Mouse (Mus musculus) kidney, postnatal 4 days (tissue): ENCODE results near the gene Dcun1d4.

Experiments used
- DNase-seq, 2 experiments: peaks; one replicate each; pipeline ENCODE4 v3.0.0; 2021; ENCODE audit warnings: mixed read lengths in 2 of 2

The Dcun1d4 gene

GRCm38 (mm10) chr5:73500867-73501440 lies 20.2 kb downstream of the Dcun1d4 start:
- DNase-seq: peak; percentile 17 to 26

GRCm38 (mm10) chr5:73502422-73502821 lies 21.6 kb downstream of the Dcun1d4 start:
- DNase-seq: no peak

DNA sequence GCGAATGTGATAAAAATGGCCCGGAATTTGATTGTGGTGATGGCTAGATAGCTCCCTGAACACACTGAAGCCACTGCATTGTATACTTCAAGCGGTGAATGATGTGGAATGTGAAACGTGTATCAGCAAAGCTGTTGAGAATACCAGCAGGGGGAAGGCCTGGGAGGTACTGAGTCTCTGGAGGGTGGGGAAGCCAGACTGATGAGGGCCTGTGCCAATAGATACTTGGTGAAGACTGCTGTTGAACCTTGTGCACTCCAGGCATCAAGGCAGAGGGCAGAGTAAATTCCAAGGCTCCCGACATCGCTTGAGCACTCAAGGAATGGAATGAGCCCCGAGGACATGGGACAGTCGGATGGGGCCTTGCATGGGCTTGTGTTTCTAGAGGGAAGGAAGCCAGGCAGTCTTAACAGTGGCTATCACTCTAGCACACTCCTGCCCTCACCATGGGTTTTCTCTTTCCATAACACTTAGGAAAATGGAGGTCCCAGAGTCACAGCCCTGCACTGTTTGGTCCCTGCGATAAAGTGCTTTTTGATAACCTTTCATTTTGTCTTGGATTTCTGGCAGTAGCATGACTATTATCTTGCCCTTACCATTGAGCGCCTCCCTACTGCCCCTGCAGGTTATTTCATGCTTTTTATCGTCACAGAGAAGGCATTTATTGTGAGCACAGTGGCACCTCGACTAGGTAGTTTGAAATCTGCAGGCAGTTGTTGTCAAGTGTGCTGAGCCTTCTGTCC lies 22.4 kb downstream of the Dcun1d4 start:
- DNase-seq: no peak

DNA sequence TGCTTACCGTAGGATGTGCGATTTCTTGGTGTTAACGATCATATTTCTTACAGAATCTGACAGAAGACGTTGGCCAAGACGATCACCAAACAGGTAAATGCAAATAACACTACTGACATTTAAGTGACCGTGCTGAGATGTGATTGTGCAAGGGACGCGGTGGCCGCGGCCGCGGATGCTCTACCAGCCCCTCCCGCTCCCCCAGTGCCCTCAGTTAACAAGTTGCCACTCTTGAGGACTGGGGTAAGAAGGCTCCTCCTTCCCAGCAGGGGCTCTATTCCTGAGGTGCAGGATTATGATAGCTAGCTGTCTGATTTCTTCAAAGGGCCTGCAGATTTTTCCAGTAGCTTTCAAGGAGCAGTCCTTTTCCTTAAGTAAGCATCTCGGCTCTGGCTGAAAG lies 30.3 kb downstream of the Dcun1d4 start:
- no peak for DNase-seq

DNA sequence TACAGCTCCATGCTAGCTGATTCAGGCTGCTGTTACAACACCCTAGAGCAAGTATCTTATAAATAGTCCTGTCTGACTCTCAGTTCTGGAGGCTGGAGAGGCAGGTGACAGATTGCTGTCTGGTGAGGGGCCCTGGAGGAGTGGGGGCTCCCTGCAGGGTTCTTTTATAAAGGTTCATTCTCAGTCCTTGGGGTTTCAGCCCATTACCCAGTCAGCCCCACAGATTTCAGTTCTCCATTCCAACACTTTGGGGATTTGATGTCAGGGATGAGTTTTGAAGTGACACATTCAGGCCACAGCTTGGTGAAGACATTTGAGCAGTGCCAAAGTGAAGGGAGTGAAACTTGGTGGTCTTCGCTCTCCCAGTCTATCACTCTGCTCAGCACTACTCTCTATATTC lies 31.4 kb downstream of the Dcun1d4 start:
- DNase-seq: no peak

GRCm38 (mm10) chr5:73512661-73513060 lies 31.9 kb downstream of the Dcun1d4 start:
- peak; percentile 31 to 50 for DNase-seq

DNA sequence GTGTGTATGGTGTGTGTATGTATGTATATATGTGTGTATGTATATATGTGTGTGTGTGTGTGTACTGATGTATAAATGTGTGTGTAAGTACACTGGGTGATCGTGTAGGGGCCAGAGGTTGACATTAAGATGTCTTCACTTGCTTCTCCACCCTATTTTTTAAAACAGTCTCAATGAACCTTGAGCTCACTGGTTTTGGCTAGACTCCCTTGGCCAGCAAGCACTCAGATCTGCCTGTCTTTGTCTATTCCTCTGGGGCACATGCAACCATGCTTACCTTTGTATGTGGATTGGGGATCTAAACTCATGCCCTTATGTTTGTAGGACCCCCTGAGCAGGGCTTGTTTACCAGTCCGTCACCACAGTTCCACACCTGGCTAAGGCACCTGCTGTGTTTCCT lies 33.4 kb downstream of the Dcun1d4 start:
- no peak for DNase-seq

DNA sequence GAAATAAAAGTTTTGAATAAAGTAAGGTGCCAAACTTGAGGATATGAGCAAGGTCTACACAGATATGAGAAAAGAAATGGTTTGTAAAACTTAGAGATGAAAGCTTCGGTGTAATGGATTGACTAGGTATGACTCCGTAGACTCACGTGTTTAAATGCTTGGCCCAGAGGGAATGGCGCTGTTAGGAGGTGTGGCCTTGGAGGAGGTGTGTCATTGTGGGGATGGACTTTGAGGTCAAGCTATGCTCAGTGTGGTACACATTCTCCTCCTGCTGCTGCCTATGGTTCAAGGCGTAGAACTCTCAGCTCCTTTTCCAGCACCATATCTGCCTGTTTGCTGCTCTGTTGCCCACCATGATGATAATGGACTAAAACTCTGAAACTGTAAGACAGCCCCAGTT lies 36.5 kb downstream of the Dcun1d4 start:
- no peak for DNase-seq

- no peak for DNase-seq
These were observed 37.8 kb downstream of the Dcun1d4 start for GRCm38 (mm10) chr5:73518424-73519211.

DNA sequence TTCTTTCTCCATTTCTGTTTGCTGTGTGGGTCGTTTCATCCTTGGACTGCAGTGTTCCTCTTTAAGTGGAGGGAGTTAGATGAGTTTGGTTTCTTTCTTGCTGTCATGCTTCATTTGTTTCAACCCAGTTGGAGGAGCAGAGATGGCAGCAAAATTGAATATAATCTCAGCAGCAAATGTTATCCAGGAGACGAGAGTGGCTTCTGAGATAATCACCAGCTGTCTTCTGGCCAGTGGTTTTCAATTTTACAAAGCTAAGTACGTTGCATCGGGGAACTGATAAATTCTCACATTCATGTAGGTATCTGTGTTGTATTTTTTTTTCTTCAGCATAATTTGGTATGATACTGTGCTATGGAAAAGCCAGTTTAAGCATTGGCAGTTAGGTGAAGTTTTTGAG lies 40.0 kb downstream of the Dcun1d4 start:
- DNase-seq: no peak

GRCm38 (mm10) chr5:73523227-73523626 lies 42.4 kb downstream of the Dcun1d4 start:
- DNase-seq: no peak

DNA sequence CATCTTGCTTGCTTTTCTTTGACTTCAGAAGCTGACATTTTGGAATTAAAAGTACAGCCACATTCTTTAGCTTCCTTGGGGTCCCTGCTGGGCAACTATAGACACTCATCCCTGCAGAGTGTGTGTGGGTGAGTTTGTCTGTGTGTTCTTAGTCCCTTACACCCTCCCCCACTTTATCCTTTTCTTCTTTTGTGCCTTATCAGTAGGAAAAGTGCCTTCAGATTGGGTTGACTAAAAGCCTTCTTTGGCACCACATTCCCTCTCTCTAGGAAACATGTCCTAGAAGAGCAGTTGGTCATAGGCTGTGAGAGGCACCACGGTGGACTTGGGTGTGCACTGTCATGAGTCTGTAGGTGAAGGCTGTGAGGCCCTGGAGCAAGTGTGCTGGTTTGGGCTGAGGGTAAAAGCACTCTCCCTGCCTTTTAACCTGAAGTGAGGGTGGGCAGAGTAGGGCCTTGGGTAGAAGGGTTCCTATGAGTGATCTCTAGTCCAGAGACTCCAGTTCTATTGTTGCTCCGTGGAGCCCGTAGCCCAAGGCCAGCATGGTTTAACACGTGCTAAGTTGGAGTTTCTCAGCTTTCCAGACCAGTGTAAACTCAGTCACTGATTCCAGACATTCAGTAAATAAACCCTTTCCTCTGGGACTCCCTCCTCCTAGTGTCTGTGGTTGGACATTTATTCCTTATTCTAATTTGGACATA lies 43.6 kb downstream of the Dcun1d4 start:
- no peak for DNase-seq

DNA sequence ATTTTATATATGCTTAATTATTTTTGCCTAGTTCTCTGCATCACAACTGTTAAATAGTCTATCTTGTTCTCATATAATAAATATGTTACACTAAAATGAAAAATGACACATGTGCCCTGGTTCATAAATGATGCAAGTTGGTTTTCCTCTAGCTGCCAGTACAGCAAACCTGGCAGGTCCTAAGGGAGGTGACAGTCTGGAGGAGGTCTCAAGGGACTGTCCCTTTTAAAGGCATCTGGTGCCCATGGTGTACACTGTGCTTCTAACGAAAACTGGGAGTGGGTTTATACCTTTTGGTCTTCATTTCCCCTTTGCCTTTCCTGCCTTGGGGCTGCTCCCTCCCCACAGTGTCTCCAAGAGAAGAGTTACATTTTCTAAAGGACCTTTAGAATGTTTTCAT lies 51.4 kb downstream of the Dcun1d4 start:
- DNase-seq: no peak

DNA sequence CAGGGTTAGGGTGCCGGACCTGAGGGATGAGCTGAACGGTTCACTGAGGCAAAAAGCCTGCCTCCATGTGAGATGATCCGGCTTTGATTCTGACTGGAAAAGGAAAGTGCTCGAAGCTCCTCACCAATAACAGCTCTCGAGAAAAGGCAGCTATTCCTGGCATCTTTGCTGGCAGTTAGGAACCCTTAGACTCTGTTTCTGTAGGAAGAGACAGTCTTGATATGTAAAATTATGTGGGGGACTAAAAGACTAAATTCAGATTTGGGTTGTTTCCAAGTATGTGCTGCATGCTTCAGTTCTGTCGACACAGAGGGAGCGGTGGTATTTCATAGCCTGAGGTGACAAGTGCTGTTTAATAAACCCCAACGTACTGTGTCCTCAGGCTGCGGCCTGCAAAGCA lies 52.1 kb downstream of the Dcun1d4 start:
- DNase-seq: no peak

GRCm38 (mm10) chr5:73537669-73538068 lies 56.9 kb downstream of the Dcun1d4 start:
- DNase-seq: no peak

DNA sequence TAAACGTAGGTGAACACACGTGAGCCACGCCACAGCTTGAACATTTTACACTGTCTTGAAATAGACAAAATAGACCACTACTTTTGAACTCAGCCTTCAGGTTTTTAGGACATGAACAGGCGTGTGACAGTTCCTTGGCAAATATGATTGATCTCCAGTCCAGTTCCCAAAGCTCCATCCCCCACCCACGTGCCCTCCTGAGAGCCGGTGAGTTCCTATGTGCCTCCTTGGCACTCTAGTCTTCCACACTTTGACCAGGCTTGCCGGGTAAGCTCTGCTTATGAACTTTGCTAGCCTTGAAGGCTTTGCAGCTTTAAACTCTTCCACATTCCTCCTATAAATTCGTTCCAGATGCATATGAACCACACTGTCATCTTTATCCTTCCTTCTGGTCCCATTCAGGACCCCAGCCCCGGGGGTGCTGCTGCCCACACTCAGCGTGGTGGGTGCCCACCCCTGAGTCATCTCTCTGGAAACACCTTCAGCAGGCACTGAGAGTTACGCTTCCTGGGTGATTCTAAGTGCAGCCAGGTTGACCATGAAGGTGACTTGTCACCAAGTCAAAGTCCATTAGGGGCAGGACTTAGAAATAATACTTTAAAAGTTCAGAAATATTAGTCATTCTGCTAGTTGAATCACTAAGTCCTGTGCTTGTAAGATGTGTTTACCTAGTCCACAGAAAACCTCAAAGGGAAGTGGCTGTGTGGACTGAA lies 57.9 kb downstream of the Dcun1d4 start:
- DNase-seq: no peak

GRCm38 (mm10) chr5:73539848-73540510 lies 59.2 kb downstream of the Dcun1d4 start:
- peak; percentile 65 to 75 for DNase-seq

- DNase-seq: no peak
These were observed 59.7 kb downstream of the Dcun1d4 start for GRCm38 (mm10) chr5:73540511-73540871.

- peak in 1 of 2 experiments; percentile 22 for DNase-seq
These were observed 63.4 kb downstream of the Dcun1d4 start for GRCm38 (mm10) chr5:73544111-73544753.

GRCm38 (mm10) chr5:73545641-73546040 lies 64.8 kb downstream of the Dcun1d4 start:
- DNase-seq: peak; percentile 32 to 53

DNA sequence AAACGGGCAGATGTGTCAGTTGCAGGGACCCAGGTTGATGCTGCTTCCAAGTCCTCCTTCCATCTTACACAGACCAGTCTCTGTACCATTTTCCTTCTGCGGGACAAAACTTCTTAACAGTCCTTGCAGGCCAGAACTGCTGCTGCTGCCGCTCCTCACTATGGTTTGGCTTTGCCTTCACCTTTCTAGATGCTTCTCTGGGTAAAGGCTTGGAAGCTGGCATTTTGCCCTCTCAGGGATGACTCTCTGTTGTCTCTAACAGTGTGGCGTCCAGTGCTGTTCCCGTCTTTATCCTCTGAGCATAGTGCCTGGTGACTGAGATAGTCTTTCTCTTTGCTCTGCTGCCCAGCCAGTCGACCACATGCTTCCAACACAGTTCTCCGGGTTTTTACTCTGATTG lies 66.5 kb downstream of the Dcun1d4 start:
- no peak for DNase-seq

DNA sequence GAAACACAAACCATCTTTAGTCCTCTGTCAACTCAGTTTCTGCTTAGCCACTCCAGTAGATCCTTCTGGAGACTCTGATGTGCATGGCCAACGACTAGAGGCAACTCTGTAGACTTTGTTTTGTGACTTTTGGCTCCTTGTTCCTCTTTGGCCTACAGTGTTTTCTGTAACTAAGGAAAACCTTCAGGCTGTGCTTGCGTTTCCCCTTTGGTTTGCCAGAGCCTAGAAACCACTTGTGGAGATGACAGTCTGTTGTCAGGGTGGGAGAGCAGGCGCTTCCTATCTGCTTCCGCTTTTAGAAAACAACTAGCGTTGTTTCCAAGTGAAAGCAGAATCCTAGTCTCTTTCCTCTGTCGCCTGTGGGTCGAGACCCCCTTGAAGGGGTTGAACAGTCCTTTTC lies 67.4 kb downstream of the Dcun1d4 start:
- no peak for DNase-seq
